Mouse (Mus musculus) liver, adult (tissue): ENCODE measurements around the gene Tle6.

Source experiments
- GATA4 ChIP-seq: IDR thresholded peaks from 2 replicates; pipeline ENCODE4 v1.6.1; 2014; ENCODE audit warnings: mild to moderate bottlenecking, low read length; ENCODE audit not compliant: insufficient replicate concordance

The Tle6 gene

GRCm38 (mm10) chr10:81575695-81576094 lies 25.2 kb downstream of the Tle6 start:
- TF ChIP-seq GATA4 = no peak

GRCm38 (mm10) chr10:81575208-81575631 lies 25.7 kb downstream of the Tle6 start:
- TF ChIP-seq GATA4 = no peak

- no peak for TF ChIP-seq GATA4
These were observed 26.5 kb downstream of the Tle6 start, which contains the start of gene Tle2 for GRCm38 (mm10) chr10:81574081-81575056. TSS of gene Tle2 (plus strand) at chr10:81574561.

- TF ChIP-seq GATA4 = no peak
These were observed 27.9 kb downstream of the Tle6 start for GRCm38 (mm10) chr10:81572975-81573374.

- no peak for TF ChIP-seq GATA4
These were observed 28.7 kb downstream of the Tle6 start for GRCm38 (mm10) chr10:81572133-81572671.

- 0 out of 2 replicates have a peak, but pooled peaks have one; percentile 11 for TF ChIP-seq GATA4
These were observed 29.4 kb downstream of the Tle6 start for GRCm38 (mm10) chr10:81571501-81571876.

GRCm38 (mm10) chr10:81570831-81571500 lies 29.9 kb downstream of the Tle6 start:
- TF ChIP-seq GATA4 = no peak

- TF ChIP-seq GATA4 = no peak
These were observed 30.6 kb downstream of the Tle6 start for GRCm38 (mm10) chr10:81570238-81570800.

GRCm38 (mm10) chr10:81569507-81570237 lies 31.2 kb downstream of the Tle6 start:
- TF ChIP-seq GATA4 = no peak

- TF ChIP-seq GATA4 = no peak
These were observed 32.3 kb downstream of the Tle6 start for GRCm38 (mm10) chr10:81568381-81569191.

GRCm38 (mm10) chr10:81565257-81566228 lies 35.3 kb downstream of the Tle6 start:
- no peak for TF ChIP-seq GATA4

- no peak for TF ChIP-seq GATA4
These were observed 36.1 kb downstream of the Tle6 start for GRCm38 (mm10) chr10:81564734-81565133.

- TF ChIP-seq GATA4 = no peak
These were observed 36.7 kb downstream of the Tle6 start for GRCm38 (mm10) chr10:81564216-81564615.
